Mouse (Mus musculus) B cell, adult 2 months (primary cell): ENCODE results near the gene Pard3b.

Experiments
- DNase-seq, 2 experiments: peaks; one replicate each; pipeline ENCODE4 v3.0.0; 2022

Pard3b gene

DNA sequence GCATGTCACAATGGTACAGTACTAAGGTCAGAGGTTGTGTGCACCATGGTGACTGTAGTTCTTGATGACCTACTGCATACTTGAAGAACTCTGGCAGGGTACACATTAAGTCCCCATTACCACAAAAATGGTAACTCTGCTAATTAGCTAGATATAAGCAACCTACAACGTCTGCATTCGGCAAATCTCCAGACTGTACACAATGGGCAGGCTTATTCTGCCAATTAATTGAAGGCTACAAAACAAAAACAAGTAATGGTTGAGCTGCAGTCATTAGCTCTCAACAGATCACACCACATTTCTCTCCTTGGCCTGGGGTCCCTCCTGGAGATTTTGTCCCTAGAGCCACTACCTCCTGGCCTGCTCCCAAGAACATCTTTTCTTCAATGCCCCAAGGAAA lies 772.7 kb downstream of the Pard3b start:
- no peak for DNase-seq

DNA sequence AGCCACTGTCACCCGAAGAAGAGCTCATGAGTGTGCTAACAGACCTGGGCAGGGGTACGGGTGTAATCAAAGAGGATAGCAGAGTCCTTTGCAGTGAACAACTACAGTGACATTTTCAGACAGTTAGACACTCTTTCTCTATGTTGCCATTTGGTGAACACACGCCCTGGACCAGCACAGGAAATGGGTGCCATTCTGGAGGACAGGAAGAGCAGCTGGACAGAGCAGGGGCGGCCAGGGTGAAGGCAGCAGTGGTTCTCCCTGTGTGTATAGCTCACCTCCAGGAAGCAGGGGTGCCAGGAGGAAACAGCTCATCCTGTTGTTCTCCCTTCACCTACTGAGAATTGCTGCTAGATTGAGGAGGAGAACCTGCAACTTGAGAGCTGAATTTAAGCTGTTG lies 773.4 kb downstream of the Pard3b start:
- no peak for DNase-seq

DNA sequence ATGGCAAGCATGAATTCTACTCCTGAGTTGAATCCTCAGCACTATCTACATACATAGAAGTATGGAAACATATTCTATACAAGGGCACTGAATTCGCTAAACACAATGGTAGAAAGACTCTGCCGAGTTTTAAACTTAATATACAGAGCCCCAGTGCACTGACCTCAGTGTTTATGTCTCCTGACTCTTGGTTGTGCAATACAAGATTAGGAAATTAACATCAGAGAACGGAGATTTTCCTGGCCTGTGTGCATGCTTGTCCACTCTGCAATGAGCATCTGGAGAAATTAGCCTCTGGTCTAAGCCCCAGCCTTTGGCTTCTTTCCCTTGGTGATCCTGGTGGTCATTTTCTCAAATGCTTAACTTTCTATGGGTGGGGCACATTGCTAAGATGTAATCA lies 774.4 kb downstream of the Pard3b start:
- no peak for DNase-seq

DNA sequence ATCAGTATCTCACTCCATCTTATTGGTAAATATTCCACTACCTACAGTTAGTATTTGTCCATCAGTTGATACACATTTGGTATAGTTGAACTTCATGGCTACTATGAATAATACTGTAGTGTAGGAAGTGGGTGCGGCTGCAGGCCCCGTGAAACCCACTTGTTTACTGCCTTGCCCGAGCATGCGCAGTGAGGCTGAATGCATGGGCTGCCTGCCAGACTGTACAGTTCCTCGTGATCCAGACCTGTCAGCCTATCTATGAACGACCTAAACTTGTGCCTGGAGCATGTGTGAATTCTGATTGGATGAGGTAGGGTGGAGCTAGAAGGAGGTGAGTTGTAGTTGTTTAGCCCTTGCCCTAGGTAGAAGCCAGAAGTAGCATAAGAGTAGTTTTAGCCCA lies 775.9 kb downstream of the Pard3b start:
- DNase-seq = no peak

DNA sequence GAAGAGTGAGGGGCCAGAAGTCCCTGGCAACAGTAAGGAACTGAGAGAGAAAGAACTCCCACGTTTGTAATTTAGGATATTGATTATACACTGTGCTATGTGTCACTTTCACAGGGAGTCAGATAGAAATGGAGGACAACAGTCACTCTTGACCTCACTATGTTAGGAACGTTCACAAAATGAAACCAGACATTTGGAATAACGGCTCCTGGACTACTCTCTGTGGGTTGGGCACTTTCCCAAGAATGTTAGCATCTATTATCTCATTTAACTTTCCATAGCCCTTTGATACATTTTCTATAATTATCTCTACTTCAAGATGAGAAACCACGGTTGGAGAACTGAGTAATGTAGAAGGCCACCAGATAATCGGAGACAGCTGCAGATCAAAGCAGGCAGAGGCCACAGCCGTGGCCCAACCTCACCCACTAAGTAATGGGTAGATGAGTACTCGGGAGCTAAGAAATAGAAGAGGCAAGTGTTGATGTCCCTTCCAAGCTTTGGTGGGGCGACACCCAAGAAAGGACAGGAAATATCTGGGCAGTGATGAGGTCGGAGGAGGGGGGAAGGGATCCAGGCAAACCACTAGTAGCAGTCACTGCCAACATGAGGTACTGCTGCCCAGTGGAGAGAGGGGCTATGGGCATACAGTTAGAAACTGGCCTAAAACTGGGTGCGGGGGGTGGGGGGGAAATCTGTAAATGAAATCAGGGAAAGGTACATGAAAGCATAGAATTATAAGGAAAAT lies 778.2 kb downstream of the Pard3b start:
- DNase-seq = no peak

DNA sequence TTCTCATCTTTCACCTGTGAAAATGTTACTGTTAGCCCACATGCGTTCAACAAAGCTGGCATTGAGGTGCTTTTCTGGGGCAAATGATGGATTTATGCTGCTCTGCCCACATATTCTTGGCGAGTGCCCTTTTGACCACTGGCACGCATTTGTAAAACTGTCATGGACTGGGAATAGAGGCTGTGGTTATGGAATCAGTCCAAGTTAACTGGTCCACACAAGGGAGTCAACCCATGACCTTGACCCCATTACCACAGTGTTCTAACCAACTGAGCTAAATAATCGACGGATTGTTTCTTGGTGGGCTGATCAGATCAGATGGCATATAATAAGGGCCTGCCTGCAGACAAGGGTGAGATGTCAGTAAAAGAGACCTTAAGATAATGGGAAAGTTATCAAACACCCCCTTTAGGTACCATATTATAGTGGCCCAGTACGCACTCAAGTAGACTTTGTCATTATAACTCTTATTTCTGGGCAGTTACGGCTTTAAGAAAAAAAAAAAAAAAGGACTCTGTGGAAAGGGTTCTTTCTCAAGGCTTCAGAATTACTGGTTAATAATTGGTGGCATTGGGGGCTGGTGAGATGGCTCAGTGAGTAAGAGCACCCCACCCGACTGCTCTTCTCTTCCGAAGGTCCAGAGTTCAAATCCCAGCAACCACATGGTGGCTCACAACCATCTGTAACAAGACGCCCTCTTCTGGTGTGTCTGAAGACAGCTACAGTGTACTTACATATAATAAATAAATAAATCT lies 784.4 kb downstream of the Pard3b start:
- no peak for DNase-seq

DNA sequence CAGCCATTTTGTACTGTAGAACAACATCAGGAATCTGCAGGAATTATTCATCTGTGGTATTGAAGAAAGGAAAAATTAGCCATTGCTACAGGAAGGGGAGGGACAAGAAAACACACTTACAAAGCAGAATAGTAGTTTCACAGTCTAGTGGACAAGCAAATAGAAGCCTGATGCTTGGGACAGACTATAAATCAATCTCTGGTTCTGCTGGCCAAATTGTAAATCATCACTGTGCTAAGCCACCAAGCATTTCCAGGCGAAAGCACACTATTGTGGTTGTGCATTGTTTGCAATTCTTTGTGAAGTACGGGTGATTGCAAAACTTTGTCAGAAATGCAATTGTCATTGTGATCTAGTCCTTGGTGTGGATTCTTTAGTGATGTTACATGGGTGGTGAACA lies 786.7 kb downstream of the Pard3b start:
- no peak for DNase-seq

DNA sequence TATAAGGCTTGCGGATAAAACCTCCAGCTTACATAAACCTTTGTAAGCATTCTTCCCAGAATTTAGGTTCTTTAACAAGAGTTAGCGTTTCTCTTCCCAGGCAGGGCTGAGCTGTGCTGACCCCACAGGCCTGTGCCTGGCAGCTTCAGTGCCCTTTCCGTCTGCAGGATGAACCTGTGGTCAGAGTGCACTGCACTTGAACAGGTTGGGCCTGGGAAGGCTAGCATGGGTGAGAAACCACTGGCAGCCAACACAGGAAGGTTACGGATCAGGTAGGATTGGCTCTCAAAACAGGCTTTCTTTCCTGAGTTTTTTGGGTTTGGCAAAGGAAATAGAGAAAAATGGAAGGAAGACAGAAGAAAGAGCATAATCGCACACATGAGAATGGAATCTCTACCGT lies 790.1 kb downstream of the Pard3b start:
- DNase-seq = no peak

DNA sequence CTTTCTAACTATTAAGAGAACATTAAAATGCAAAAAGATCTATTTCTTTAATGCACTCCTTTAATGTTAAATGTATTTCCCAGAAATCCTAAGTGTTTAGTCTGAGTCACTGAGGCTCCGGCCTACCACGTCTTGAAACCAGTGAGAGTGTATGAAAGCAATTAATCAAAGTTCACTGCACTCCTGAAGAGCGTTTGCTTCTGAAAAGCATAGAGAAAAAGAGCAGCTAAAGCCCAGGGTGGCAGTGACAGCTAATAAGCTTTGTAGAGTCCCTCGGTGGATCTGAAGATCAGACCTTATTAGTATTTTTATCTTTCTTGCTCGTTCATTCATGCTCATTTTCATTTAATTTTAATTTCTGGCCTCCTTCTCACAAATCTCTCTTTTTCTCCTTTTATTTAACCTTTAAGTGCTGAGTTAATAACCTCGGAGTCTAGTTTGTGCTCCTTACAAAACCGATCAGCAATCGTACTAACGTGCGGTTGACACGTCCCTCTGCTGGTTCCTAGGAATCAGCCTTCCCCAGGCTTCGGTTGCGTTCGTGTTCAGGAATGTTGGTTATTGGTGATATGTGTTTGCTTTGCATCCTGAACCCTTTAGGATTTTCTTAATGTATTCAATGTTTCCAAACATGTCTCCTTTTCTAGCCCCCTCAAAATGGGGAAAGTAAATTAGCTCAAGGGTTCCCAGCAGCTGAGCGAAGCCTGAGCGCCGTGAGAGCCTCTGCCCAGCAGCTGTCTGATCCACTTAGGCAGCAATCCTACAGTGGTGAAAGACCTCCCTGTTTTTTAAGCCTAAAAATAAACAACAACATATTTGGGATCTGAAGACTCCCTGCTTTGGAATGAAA lies 790.9 kb downstream of the Pard3b start:
- no peak for DNase-seq

DNA sequence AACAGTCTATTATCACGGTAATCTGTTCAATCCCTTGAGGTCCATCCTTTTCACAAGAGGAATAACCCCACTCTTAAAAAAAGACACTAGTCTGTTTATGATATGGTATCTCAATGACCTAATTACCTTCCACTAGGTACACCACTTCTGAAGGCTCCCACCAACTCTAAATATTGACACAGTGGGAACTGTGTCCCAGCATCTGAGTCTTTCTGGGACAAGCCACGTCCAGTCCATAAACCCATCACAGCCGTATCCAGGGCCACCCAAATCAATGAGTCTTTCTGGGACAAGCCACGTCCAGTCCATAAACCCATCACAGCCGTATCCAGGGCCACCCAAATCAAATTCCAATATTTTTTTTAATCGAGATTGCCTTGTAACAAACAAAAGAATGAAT lies 792.4 kb downstream of the Pard3b start:
- no peak for DNase-seq

DNA sequence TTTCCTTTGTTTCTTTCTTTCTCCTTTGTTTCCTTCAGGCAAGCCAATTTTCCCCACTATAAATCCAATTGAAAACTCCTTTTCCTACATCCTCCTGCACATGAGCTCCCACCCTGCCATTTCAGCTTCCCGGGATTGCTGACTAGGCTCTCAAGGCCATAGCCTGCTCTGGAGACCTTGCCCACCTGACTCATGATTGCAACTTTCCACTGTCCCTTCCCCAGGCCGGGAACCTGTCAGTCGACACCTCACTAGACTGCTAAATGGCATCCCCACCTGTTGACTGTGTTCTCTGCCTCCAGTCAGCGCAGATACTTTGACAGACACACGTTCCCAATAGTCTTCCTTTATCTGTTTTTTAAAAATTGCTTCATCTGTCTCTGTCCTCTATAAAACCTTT lies 795.3 kb downstream of the Pard3b start:
- DNase-seq = no peak

DNA sequence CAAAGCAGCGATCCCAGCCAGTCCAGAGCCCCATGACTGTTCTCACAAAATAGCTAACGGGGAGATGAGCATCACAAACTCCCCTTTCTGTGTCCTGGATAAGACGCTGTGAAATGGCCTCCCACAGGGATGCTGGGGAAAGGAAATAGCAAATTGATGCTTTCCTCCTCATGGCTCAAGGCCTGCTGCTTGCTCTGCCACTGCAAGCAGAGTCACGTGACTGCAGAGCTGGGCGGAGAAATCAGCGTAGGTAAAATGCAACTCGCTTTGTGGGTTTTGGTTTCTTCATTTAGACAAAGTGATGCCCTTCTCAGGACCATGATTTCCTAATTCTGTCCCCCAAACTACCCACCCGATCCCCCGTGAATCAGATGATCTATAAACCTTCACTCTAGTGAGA lies 797.2 kb downstream of the Pard3b start:
- DNase-seq = no peak

DNA sequence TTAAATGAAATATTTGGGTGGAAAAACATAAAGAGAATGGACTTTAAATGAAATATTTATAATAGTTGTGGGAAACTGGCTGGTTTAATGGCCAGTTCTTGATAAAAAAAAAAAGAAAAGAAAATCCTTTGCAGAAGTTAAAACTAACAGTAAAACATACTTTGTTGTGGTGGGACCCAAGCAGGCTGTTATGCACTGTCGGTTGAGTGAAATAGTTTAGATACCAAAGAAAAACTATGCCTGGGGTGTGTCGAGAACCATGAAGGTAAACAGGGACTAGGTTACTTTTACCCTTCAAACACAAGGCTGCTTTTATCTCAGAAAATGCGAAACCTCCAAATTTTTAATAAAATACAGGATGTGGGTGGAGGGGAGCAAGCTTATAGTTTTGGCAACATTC lies 797.7 kb downstream of the Pard3b start:
- DNase-seq = no peak

DNA sequence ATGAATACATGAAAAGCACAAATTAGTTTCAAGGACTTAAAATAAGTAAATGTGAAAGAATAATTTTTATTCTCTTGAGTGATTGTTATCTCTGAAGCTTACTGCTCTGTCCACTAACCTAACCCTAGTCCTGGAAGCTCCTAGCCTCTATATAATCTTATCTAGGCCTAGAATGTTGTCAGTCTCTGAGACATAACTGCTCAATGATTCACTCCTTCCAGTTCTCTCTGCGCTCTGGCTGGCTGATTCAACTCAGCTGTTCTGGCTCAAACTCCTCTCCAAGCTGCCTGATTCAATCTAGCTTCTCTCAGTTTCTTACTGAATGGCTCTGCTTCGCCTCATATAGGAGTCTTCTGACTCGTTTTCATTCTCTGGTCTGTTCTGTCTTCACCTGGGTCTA lies 798.9 kb downstream of the Pard3b start:
- DNase-seq = no peak

DNA sequence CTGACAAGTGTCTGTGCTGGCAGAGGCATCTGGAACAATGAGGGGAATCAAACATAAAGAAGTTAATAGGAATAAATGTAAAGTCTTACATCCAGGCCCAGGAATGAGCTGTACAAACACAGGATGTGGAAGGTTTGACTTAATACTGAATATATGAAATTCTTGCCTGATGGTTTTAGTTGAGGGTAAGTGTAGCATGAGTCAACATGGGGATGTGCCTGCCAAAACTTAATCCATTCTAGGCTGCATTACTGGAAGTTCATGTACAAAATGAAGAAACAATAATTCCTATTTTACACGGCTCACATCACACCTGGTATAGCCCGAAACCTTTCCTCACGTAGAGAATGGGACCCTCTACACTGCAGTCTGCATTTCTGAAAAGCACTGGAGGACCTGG lies 805.8 kb downstream of the Pard3b start:
- DNase-seq = no peak

DNA sequence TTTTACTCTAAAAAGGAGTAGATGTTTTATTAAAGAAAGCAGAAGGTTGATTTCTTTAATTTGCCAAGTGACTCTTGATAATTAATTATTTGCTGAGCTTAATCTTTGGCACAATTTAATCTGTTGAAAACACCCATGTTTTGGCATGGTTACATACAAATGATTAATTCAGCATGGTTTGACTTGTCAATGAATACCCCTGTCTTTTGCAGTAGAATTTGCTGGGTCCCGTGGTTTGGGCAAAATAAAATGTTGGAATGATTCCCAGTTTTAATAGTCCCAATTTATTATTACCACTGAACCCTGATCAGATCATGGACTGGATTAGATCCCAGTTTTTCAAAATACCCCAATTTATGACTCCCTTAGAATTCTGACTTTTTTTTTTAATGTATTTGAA lies 808.2 kb downstream of the Pard3b start:
- DNase-seq = no peak

DNA sequence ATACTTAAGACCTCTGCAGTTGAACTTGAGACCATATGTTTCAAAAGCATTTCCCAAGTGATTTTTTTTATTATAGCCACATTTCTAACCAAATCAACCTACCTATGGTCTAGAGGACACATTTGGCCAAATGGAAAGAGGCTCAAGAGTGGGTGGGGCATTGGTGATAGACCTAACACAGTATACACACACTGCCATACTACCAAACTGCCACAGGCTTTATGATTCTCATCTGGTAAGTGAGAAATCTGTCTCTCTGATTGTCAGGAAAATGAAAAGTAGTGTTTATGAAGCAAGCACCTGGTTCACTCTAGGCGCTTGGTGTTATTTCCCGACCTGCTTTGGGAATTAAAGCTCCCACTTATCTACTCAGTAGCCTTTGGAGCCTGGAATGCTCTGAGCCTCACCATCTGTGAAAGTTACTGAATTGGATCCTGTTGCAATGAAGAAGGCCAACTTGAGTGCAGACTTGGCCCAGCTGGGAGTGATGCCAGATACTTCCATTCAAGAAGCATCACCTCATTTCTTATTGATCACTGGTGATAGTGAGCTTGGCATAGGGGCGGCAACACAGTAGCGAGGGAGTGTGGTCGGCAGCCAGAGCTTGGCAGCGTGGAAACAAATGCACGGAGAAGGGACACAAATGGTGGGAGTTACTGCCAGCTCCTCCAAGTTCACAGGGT lies 810.7 kb downstream of the Pard3b start:
- DNase-seq = no peak

DNA sequence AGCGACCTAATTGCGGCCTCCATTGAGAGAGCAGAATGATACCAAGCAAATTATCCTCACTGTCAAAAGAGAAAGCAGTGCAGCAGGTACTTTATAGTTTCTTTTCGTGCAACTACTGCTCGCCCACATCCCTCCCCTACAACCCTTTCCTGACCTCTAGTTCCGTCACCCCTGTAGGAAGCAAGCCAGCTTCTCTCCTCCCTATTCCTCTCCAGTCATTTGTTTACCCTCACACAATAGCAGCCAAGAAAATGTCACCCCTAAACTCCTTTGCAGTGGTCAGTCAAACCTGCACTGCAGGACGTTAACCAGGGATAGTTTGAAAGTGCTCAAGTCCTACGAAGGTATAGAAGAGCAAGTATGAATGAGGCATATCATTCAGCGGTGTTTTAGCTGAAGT lies 826.9 kb downstream of the Pard3b start:
- no peak for DNase-seq

DNA sequence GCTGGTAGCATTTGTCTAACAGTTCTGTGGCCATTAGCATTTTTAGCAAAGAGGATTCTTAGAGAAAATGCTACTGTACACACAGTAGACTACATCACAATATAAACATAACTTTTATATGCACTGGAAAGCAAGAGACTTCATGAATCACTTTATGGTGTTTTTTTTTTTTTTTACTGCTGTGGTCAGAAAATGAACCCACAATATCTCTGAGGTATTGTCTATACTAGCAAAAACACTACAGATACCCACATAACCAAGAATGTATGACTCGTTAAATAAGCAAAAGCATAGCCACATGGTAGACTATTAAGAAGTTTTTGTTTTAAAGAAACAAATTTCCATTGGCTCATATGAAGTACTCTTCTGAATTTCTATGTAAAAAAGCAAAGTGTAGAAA lies 827.9 kb downstream of the Pard3b start:
- no peak for DNase-seq

DNA sequence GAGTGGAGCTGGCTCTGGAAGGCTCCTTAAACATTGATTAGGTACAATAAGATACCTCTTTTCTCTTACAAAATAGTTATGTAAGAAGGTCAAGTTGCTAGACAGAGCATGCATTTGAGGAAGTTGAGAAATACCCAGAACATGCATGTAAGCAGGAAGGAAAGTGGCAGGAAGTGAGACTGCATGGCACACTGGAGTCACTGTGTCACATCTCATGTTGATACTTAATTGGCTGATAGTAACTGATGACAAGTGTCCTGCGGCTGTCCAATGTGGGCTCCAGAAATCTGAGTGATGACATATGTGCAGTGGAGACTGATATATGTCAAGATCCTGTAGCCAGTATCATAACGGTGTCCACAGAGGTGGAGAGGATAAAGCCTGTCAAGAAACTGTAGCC lies 844.4 kb downstream of the Pard3b start:
- DNase-seq = peak; percentile 57 to 62

DNA sequence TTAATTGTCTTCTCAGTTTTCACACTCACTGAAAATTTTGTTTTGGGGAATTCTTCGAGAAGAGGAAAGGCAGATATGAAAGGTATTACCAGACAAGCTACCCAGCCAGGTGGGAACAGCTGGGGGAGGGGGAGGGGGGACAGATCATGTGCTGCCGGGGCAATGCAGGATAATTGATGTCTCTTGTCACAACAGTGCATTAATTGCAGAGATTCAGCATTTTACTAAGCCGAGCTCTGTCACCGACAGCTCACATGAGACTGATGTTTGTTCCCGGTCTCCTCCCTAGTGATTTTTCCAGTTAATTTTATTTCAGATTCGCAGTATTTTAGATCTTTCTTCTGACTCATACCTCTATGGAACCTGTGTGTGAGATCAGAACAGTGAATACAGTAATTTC lies 850.2 kb downstream of the Pard3b start:
- DNase-seq = no peak

DNA sequence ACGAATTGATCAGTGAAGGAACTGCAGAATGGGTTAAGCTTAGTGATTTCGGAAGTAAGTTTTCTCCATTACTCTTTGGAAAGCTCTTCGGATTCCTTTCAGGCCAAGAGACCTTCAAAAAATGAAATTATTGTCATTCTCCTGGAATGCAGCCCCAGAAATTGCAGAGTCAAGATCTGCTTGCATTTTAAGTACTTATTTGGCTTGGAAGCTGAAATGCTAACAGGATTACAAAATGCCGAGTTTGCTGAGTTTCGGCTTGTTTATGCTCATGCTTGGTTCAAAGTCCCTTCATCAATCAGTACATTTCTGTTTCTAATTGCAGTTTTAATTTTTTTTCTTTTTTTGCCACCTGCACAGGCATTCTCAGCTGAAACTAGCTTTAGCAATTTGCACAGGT lies 860.5 kb downstream of the Pard3b start:
- no peak for DNase-seq

DNA sequence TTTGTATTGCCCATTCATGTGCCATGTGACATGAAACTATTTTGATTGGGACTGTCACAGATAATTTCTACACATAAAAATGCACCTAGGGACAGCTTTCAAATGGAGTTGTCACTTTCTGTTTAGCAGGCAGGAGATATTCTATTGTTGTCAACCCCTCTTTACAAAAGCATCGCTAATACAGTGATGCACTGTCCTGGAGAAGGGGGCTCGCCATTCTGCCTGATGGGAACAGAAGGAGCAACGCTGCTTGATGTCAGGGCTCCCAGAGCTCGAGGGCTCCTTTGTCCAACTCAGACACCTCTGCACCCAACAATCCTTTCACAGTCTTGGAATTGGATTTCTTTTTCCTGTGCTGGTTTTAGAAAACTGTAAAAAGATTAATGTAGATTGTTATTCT lies 871.9 kb downstream of the Pard3b start:
- DNase-seq = no peak
